Mouse (Mus musculus): ENCODE measurements around the gene Dcps. TPM values are rescaled to one million over a fixed set of nuclear protein-coding genes. Genes with fewer than 3 reads are reported as not detected.

Gene Dcps
- polyA plus RNA-seq, 1 experiment from 2014 or later: 19.9 TPM

- H3K4me3 ChIP-seq (ENCODE audit: inconsistent target): no peak overlapping the region; the same call in 1 of the 2 replicates
- 53% methylated on average over 4 of the region's 4 CpGs for WGBS (ENCODE audit: missing documents)
Measured at GRCm38 (mm10) chr9:35098762-35099161, 77.1 kb downstream of the Dcps start.

GRCm38 (mm10) chr9:35097901-35098300 lies 78.0 kb downstream of the Dcps start:
- Histone ChIP-seq H3K4me3 (ENCODE audit: inconsistent target) (no peak overlapping the region), H3K36me3 (ENCODE audit: inconsistent target) (no peaks in the 10 kb centered on the region), H3K79me2 (ENCODE audit: inconsistent target) (peaks cover 49% of the 10 kb centered on the region; the same call in 1 of the 2 replicates), H3K27ac (no peak overlapping the region)
- whole genome bisulfite sequencing (ENCODE audit: missing documents): 62% methylated on average over 4 of the region's 4 CpGs

More at GRCm38 (mm10) chr9:35098762-35099161, 77.1 kb downstream of the Dcps start:
- peaks cover 49% of the 10 kb centered on the region; the same call in 1 of the 2 replicates for H3K79me2 ChIP-seq (ENCODE audit: inconsistent target)
- 0 out of 2 replicates have a peak overlapping the region, but pooled peaks have one; percentile 15 for H3K27ac ChIP-seq
- H3K36me3 ChIP-seq (ENCODE audit: inconsistent target): no peaks in the 10 kb centered on the region

DNA sequence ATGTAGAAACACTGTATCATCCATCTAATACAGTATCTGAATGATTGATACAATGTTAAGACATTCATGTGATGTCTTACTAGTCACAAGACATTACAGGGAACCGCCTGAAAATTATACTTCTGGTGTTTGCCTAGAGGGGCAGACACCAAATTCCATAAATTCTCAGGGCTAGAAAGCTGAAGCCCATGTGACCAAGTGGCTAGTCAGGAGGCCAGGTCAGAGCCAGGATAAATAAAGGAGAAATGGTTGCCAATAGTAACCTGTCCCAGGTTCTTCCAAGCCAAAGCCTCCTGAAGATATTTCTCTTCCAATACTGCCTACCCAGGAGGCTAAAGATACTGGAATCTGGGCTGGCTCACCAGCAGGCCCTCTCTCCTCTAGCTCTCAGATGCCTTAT lies 80.1 kb downstream of the Dcps start:
- no peak overlapping the region for H3K27ac ChIP-seq
- peaks cover 47% of the 10 kb centered on the region; the same call in 1 of the 2 replicates for H3K79me2 ChIP-seq (ENCODE audit: inconsistent target)
- H3K4me3 ChIP-seq (ENCODE audit: inconsistent target): no peak overlapping the region
- WGBS (ENCODE audit: missing documents): 91% methylated on average over 1 of the region's 1 CpGs
- H3K36me3 ChIP-seq (ENCODE audit: inconsistent target): no peaks in the 10 kb centered on the region

DNA sequence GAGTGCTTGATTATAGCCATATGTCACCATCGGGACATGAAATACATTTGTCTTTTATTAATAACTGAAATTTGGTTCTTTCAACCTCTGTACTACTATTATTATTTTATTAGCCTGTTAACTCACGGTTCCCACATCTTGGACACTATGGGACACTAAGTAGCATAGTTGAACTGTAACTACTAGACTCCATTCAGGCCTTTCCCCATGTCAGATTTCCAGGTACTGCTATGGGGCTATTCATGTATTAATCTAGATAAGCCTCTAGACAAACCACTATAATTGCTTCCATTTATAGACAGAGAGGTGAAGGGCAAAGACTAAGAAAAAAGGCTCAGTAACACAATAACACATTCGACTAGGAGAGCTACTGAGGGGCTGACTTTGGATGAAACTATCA lies 82.5 kb downstream of the Dcps start:
- Histone ChIP-seq H3K36me3 (ENCODE audit: inconsistent target) (no peaks in the 10 kb centered on the region), H3K27ac (no peak overlapping the region), H3K4me3 (ENCODE audit: inconsistent target) (no peak overlapping the region), H3K79me2 (ENCODE audit: inconsistent target) (peaks cover 39% of the 10 kb centered on the region; the same call in 1 of the 2 replicates)
- WGBS (ENCODE audit: missing documents): 100% methylated on average over 3 of the region's 3 CpGs

DNA sequence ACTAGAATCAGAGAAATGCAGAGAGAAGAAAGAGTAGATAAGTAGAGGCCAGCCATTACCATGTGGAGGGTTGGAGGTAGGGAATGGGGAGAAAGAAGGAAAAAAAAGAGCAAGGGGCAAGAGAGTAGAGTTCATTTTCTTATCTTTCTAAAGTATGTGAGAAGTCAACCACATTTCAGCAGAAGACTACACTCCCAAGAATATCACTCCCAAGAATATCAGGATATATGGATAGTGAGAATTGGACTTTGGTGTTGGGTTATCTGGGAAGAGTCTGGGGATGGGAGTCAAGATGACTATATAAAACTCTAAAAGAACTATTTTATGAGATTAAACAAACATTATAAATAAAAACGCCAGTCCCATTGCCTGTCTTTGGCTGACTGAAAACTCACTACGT lies 83.0 kb downstream of the Dcps start:
- H3K4me3 ChIP-seq (ENCODE audit: inconsistent target): no peak overlapping the region
- WGBS (ENCODE audit: missing documents): 94% methylated on average over 2 of the region's 2 CpGs
- no peak overlapping the region for H3K27ac ChIP-seq
- no peaks in the 10 kb centered on the region for H3K36me3 ChIP-seq (ENCODE audit: inconsistent target)
- H3K79me2 ChIP-seq (ENCODE audit: inconsistent target): peaks cover 34% of the 10 kb centered on the region; the same call in 1 of the 2 replicates

Other genes with a start within 250 kb of the Dcps start
- 15.5 to 19.7 TPM (median 16.0 TPM) in 3 replicates for gene St3gal4, start 56.8 kb downstream of the Dcps start, polyA plus RNA-seq (2018)
- 71.0 to 178 TPM (median 77.8 TPM) in 3 replicates for gene Srpr, start 24.1 kb upstream of the Dcps start, polyA plus RNA-seq (2018)
- gene Tirap, start 24.2 kb upstream of the Dcps start, polyA plus RNA-seq (2018): 8.9 to 11.6 TPM (median 10.0 TPM) in 3 replicates
- gene Foxred1, start 35.0 kb upstream of the Dcps start, polyA plus RNA-seq (2018): 18.9 to 27.3 TPM (median 22.8 TPM) in 3 replicates
- 11.8 to 21.7 TPM (median 12.3 TPM) in 3 replicates for gene Fam118b, start 91.7 kb upstream of the Dcps start, polyA plus RNA-seq (2018)
- 9.9 to 17.8 TPM (median 16.3 TPM) in 3 replicates for gene Rpusd4, start 91.8 kb upstream of the Dcps start, polyA plus RNA-seq (2018)
- gene Cdon, start 245.1 kb upstream of the Dcps start, polyA plus RNA-seq (2018): 0.12 to 0.35 TPM (median 0.14 TPM) in 3 replicates

Data from macrophage (primary cell).